Mouse (Mus musculus) ES-E14 (cell line): ENCODE data around the gene Actb.

Experiments used
- CHD2 ChIP-seq: IDR thresholded peaks from 2 replicates; pipeline ENCODE4 v1.6.1; 2014; ENCODE audit warnings: mild to moderate bottlenecking, low read depth, low read length, inconsistent platforms
- ZC3H11A ChIP-seq: IDR thresholded peaks from 2 replicates; pipeline ENCODE4 v1.6.1; 2012; ENCODE audit warnings: low read depth, mild to moderate bottlenecking, inconsistent platforms, low read length, borderline replicate concordance
- ZNF384 ChIP-seq: IDR thresholded peaks from 2 replicates; pipeline ENCODE4 v1.6.1; 2012; ENCODE audit warnings: low read depth, low read length, inconsistent platforms

DNA sequence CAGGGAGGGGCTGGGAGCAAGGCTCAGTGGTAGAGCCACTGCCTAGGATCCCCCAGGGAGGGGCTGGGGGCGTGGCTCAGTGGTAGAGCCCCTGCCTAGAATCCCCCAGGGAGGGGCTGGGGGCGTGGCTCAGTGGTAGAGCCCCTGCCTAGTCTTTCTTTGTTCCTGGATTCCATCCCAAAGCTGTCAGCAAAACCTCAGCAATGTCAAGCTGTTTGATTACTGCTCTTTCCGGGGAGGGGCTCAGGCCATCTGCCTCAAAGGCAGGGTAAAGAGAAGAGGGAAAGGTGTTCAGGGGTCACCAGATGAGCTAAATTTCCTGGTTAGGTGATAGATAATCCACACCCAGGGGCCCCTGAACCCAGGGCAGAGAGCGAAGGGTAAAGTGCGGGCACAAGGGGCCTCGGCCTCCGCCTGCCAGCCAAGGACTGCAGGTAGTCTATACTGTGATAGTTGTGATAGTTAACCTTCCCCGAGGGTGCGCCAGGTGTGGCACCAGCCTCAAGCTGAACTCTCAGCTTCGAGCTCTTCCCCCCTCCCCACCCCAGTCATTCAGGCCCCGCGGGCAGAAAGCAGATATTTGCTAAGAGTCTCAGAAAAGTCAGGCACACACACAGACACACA, 17.9 kb upstream of the Actb start:
- TF ChIP-seq ZC3H11A = no peak
- TF ChIP-seq ZNF384 = no peak
- TF ChIP-seq CHD2 = no peak
